Mouse (Mus musculus) MEL (cell line): Measurements from ENCODE around the gene Ly6g6c.

Experiments
- CHD2 ChIP-seq: IDR thresholded peaks from 2 replicates; pipeline ENCODE4 v1.6.1; 2011; ENCODE audit warnings: low read length, improper control_type of control experiment
- CTCF ChIP-seq, 3 experiments: IDR thresholded peaks in 2 of 3; conservative IDR thresholded peaks in 1 of 3; 2 replicates each; pipeline ENCODE4 v1.5.1; 2011 to 2012; ENCODE audit warnings: low read length in 3 of 3, low read depth in 2 of 3, mild to moderate bottlenecking in 2 of 3, improper control_type of control experiment in 1 of 3, inconsistent platforms in 1 of 3, mixed read lengths in 1 of 3, moderate library complexity in 1 of 3; ENCODE audit not compliant: control insufficient read depth in 1 of 3, insufficient read depth in 1 of 3, poor library complexity in 1 of 3, severe bottlenecking in 1 of 3
- GATA1 ChIP-seq: IDR thresholded peaks from 2 replicates; pipeline ENCODE4 v1.6.1; 2011; ENCODE audit warnings: low read depth, low read length, improper control_type of control experiment
- POLR2A ChIP-seq, 2 experiments: IDR thresholded peaks; 2 replicates each; pipeline ENCODE4 v1.6.1; 2011 to 2012; ENCODE audit warnings: low read length in 2 of 2, mild to moderate bottlenecking in 2 of 2, control low read depth in 1 of 2, improper control_type of control experiment in 1 of 2, low read depth in 1 of 2, moderate library complexity in 1 of 2; ENCODE audit not compliant: control insufficient read depth in 1 of 2, insufficient read depth in 1 of 2, poor library complexity in 1 of 2
- USF1 ChIP-seq: IDR thresholded peaks from 2 replicates; pipeline ENCODE4 v1.6.1; 2014; ENCODE audit warnings: low read depth, mild to moderate bottlenecking, inconsistent platforms, low read length, improper control_type of control experiment, moderate library complexity

DNA sequence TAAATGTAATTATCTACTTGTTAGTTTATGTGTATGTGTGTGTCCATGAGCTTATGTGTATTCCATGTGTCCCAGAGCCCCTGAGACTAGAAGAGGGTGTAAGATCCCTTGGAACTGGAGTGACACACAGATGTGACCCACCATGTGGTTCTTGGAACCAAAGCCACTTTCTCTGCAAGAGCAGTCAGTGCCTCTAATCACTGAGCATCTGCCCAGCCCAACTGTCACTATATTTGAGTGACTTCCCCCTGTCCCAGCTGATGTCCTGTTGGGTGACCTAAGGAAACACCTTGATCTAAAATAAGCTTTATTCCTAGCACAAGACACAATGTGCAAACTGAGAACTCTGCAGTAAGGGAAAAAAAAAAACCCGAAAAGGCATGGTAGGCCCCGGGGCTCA lies 36.9 kb upstream of the Ly6g6c start:
- TF ChIP-seq USF1 (no peak), CTCF (IDR thresholded peaks at IDR 0.05 in 2 of 3, conservative IDR thresholded peaks at IDR 0.05 in 1 of 3; ENCODE audit: control insufficient read depth in 1 of 3, insufficient read depth in 1 of 3, low read depth in 2 of 3, low read length in 3 of 3, poor library complexity in 1 of 3, severe bottlenecking in 1 of 3) (no peak), GATA1 (peak; percentile 42; the same call in 1 of the 2 replicates), POLR2A (IDR thresholded peaks at IDR 0.05; ENCODE audit: control insufficient read depth in 1 of 2, insufficient read depth in 1 of 2, low read depth in 1 of 2, low read length in 2 of 2, poor library complexity in 1 of 2) (no peak), CHD2 (no peak)
